Mouse (Mus musculus) embryo, embryonic 11.5 days (tissue): ENCODE data around the gene Gm3952.

Experiments
- DNase-seq: peaks from one replicate; pipeline ENCODE4 v3.0.0-alpha.2; 2012; ENCODE audit warnings: low read depth, low spot score

The Gm3952 gene

GRCm38 (mm10) chr8:128798594-128798993 lies at the start of gene Gm3952:
Gm3952 (minus strand) TSS chr8:128798694.
- no peak for DNase-seq

GRCm38 (mm10) chr8:128843749-128844148 lies 45.3 kb upstream of the Gm3952 start:
- no peak for DNase-seq

GRCm38 (mm10) chr8:128812521-128812920 lies 14.0 kb upstream of the Gm3952 start:
- DNase-seq = no peak

- DNase-seq = no peak
Observed at GRCm38 (mm10) chr8:128735692-128736091, 62.8 kb downstream of the Gm3952 start.

GRCm38 (mm10) chr8:128734118-128734517 lies 64.4 kb downstream of the Gm3952 start:
- DNase-seq = no peak

- no peak for DNase-seq
Observed at GRCm38 (mm10) chr8:128732254-128732653, 66.2 kb downstream of the Gm3952 start.

- DNase-seq = no peak
Observed at GRCm38 (mm10) chr8:128727213-128727612, 71.3 kb downstream of the Gm3952 start.

GRCm38 (mm10) chr8:128724819-128725218 lies 73.7 kb downstream of the Gm3952 start:
- peak; percentile 11 for DNase-seq

GRCm38 (mm10) chr8:128716184-128716583 lies 82.3 kb downstream of the Gm3952 start:
- no peak for DNase-seq

GRCm38 (mm10) chr8:128709261-128709660 lies 89.2 kb downstream of the Gm3952 start:
- DNase-seq = peak; percentile 54

- no peak for DNase-seq
Observed at GRCm38 (mm10) chr8:128704836-128705235, 93.7 kb downstream of the Gm3952 start.

GRCm38 (mm10) chr8:128704376-128704775 lies 94.1 kb downstream of the Gm3952 start:
- no peak for DNase-seq

GRCm38 (mm10) chr8:128697945-128698344 lies 100.5 kb downstream of the Gm3952 start:
- DNase-seq = no peak

- no peak for DNase-seq
Observed at GRCm38 (mm10) chr8:128696701-128697397, 101.6 kb downstream of the Gm3952 start.
